Mouse (Mus musculus): ENCODE measurements at regions not wholly inside any gene's neighbourhood (a gene's known extent, or its start where the extent isn't known, plus 50 kb on each side); places are given as distances from the start of the nearest gene placed in this dataset.

GRCm38 (mm10) chr16:31591565-31591964 is 71.7 kb upstream of the Dlg1 start:
- TF ChIP-seq POLR2A (IDR thresholded peaks at IDR 0.05; ENCODE audit: insufficient read depth, low read depth, low read length) = no peak
- no peak for TF ChIP-seq CTCF (IDR thresholded peaks at IDR 0.05)
- TF ChIP-seq EP300 (IDR thresholded peaks at IDR 0.05; ENCODE audit: insufficient read depth, low read depth, low read length) = no peak

Data from heart, adult 2 months (tissue).